Mouse (Mus musculus) stomach, postnatal 0 days (tissue): Measurements from ENCODE around the gene Usp35.

ENCODE experiments used
- CTCF ChIP-seq: IDR thresholded peaks from 2 replicates; pipeline ENCODE4 v1.5.1; 2016; ENCODE audit warnings: antibody characterized with exemption, low read depth, mild to moderate bottlenecking, moderate library complexity
- EP300 ChIP-seq: optimal IDR thresholded peaks from 2 replicates; pipeline ENCODE3; 2016; ENCODE audit warnings: antibody characterized with exemption

DNA sequence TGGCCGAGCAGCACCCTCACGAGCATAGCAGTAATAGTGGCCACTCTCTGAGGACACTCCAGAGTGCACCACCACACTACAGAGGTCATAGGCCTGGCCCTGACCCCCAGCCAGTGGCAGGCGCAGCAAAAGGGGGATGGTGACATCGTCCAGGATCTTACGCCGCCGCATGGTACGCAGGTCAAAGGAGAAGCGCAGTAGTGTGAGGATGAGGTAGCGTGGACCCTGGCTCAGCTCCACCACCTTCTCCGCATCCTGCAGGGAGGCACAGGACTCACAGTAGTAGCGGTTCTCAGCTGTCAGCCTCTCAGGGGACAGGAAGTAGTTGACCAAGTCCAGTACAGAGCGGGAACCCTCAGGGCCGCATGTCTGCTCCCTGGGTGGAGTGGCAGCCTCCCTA lies 20.2 kb downstream of the Usp35 start:
- TF ChIP-seq CTCF, result no peak
- no peak for TF ChIP-seq EP300
